Mouse (Mus musculus): Measurements from ENCODE around the gene Tmem8.

The Tmem8 gene

DNA sequence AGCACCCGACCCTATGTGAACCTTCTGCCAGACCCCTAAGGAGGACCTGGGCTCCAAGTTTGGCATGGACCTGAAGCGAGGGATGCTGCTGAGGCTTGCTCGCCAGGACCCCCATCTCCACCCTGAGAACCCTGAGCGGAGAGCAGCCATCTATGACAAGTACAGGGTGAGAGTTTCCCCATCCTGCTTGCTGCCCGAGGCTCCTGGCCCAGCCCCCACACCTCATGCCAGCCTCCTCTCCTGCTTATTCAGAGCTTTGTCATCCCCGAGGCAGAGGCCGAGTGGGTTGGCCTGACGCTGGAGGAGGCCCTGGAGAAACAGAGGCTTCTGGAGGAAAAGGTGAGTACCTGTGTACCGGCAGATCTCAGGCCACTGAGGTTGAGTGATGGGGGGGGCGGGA, 12.1 kb downstream of the Tmem8 start:
- H3K4me3 ChIP-seq (replicated peaks; ENCODE audit: low read length) = peak overlapping the region; percentile 43; the same call in 1 of the 2 replicates
- H3K4me1 ChIP-seq (replicated peaks; ENCODE audit: low read depth, low read length) = peaks cover 53% of the 10 kb centered on the region

DNA sequence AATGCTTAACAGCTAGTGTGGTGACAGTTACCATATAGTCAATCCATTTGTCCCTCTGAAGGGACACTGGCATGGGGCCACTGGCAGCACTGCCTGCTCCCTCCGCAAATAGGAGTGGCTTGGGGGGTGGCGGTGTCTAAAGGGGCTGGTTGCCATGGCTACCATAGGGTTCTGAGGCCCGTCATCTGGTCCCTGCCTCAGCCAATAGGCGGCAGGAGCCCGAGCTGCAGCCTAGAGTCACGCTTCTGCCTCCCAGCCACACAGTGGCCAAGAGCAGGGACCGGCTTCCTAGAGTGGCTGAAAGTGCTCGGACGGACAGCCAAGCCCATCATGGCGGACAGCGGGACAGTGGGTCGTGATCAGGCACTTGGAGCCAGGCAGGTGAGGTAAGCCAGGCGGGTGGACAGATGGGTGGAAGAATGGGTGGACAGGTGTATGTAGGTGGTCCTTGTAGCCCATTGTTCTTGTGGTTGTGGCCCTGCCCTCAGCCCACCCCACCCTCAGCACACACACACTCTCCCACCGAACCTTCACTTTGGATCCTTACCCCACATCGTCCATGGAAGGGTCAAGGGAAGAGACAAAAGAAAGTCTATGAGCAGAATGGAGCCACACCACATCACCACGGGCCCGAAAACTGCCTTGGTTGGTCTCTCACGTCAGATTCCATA, 18.1 kb downstream of the Tmem8 start:
- TF ChIP-seq NANOG (IDR thresholded peaks at IDR 0.05; ENCODE audit: borderline replicate concordance, low read length) = no peak
- TF ChIP-seq CTCF (conservative IDR thresholded peaks at IDR 0.05; ENCODE audit: low read length) = no peak
- TF ChIP-seq POU5F1 (IDR thresholded peaks at IDR 0.05; ENCODE audit: borderline replicate concordance, low read length) = no peak
- Histone ChIP-seq H3K9me3 (ENCODE audit: low read length) (no peaks in the 10 kb centered on the region), H3K27me3 (ENCODE audit: insufficient read depth, low read length) (no peaks in the 10 kb centered on the region)

More for the DNA sequence above, 12.1 kb downstream of the Tmem8 start:
- peaks cover 85% of the 10 kb centered on the region for H3K36me3 ChIP-seq (ENCODE audit: insufficient read depth, low read length)
- no peaks in the 10 kb centered on the region for H3K9me3 ChIP-seq (ENCODE audit: low read length)
- TF ChIP-seq POU5F1 (IDR thresholded peaks at IDR 0.05; ENCODE audit: borderline replicate concordance, low read length) (no peak), NANOG (IDR thresholded peaks at IDR 0.05; ENCODE audit: borderline replicate concordance, low read length) (no peak), CTCF (conservative IDR thresholded peaks at IDR 0.05; ENCODE audit: low read length) (no peak)
- no peaks in the 10 kb centered on the region for H3K27me3 ChIP-seq (ENCODE audit: insufficient read depth, low read length)

DNA sequence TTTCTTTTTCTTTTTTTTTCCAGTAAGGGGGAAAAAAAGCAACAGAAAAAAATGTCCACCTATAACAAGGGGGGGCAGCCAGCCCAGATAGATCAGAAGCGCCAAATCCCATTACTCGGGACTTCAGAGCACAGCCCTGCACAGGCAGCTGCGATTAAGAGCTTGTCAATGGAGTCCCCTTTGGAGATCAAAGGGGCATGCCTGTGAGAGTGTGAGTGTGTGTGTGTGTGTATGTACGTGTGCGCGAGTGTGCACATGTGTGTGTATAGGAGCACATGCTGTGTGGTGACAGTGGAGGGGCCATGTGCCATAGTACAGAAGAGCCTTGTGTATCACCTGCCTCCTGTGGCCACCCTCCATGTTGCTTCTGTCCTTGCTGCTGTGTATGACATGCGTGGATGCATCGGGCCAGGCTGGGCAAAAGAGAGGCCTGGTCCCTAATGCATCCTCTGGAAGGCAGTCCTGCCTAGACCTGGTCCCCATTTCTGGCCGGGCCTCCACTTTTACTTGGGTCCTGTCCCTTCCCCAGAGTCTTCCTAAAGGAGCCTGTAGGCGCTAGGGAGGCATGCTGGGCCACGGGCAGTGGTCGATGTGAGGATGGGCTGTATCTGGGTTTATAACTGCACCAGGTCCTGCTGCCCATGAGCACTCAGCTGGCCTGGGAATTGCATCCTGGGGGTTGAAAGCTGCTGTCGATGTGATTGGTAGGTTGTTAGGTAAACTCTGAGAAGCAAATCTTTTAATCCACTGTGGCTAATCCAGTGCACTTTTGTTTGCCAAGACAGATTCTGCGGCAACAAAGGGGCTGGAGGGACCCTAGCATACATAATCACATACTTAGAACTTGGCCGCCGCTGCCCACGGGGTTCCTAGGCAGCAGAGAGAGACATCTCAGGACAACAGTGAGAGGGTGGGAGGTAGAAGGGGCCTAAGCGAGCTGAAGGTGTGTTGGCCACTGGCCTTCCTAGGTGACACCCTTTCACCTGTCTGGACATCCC, 19.1 kb downstream of the Tmem8 start:
- H3K27me3 ChIP-seq (ENCODE audit: insufficient read depth, low read length) = no peaks in the 10 kb centered on the region
- H3K4me1 ChIP-seq (replicated peaks; ENCODE audit: low read depth, low read length) = peaks cover 34% of the 10 kb centered on the region
- H3K9me3 ChIP-seq (ENCODE audit: low read length) = no peaks in the 10 kb centered on the region
- H3K4me3 ChIP-seq (replicated peaks; ENCODE audit: low read length) = peak overlapping the region; percentile 65
- TF ChIP-seq CTCF (conservative IDR thresholded peaks at IDR 0.05; ENCODE audit: low read length) (no peak), POU5F1 (IDR thresholded peaks at IDR 0.05; ENCODE audit: borderline replicate concordance, low read length) (no peak), NANOG (IDR thresholded peaks at IDR 0.05; ENCODE audit: borderline replicate concordance, low read length) (no peak)
- peaks cover 71% of the 10 kb centered on the region for H3K36me3 ChIP-seq (ENCODE audit: insufficient read depth, low read length)

More for the DNA sequence above, 18.1 kb downstream of the Tmem8 start:
- H3K4me1 ChIP-seq (replicated peaks; ENCODE audit: low read depth, low read length) = peaks cover 41% of the 10 kb centered on the region
- H3K4me3 ChIP-seq (replicated peaks; ENCODE audit: low read length) = peak overlapping the region; percentile 65
- peaks cover 80% of the 10 kb centered on the region for H3K36me3 ChIP-seq (ENCODE audit: insufficient read depth, low read length)

DNA sequence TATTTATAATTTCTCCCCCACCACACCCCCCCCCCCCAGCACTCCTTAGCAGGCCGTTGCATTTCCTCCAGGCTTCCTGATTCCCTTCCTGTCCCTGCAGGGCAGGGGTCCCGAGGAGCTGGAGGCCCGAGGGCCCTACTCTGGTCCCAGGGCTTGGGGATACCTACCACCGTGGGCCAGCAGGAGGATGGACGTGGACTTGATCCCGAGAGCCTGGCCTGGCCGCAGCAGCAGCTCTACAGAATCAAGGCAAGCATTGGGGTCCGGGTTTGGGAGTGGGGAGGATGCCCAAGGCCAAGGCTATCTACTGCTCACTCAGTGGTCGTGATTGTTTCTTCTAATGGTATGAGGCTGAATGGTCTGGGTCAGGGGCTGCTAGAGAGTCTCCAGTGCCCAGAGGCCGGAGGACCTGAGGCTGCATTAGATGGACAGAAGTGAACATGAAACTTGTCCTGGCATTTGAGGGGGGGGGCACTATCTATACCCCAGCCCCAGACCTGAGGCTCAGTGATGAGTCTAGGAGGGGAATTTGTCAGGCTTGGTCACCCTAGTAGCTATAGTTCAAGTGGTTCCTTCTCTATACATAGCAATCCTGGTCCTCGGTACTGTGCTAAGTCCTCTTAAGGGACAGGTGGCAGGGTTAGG, 24.1 kb downstream of the Tmem8 start:
- H3K4me3 ChIP-seq (replicated peaks; ENCODE audit: low read length) = 0 out of 2 replicates have a peak overlapping the region, but pooled peaks have one; percentile 3
- no peaks in the 10 kb centered on the region for H3K9me3 ChIP-seq (ENCODE audit: low read length)
- no peak for TF ChIP-seq CTCF (conservative IDR thresholded peaks at IDR 0.05; ENCODE audit: low read length)
- no peak for TF ChIP-seq POU5F1 (IDR thresholded peaks at IDR 0.05; ENCODE audit: borderline replicate concordance, low read length)
- TF ChIP-seq NANOG (IDR thresholded peaks at IDR 0.05; ENCODE audit: borderline replicate concordance, low read length) = no peak
- peaks cover 43% of the 10 kb centered on the region for H3K4me1 ChIP-seq (replicated peaks; ENCODE audit: low read depth, low read length)
- peaks cover 25% of the 10 kb centered on the region for H3K36me3 ChIP-seq (ENCODE audit: insufficient read depth, low read length)
- H3K27me3 ChIP-seq (ENCODE audit: insufficient read depth, low read length) = no peaks in the 10 kb centered on the region

DNA sequence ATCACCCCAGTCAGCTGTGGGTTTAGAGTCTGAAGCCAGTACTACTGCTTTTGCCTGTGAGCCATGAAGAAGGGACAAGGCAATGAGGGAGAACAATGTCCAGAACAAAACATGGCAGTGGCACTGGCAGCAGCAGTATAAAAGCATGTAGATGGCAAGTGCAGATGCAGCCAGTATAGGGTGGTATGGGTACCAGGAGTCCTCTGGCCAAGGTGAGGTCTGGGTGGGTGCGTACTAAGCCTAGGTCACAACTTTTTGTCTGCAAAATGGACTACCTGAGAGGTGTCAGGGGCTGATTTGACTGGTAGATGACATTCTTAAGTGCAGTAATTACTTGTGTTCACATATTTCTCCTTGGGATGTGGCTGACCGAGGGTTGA, 24.6 kb downstream of the Tmem8 start:
- H3K36me3 ChIP-seq (ENCODE audit: insufficient read depth, low read length) = peaks cover 25% of the 10 kb centered on the region
- H3K4me3 ChIP-seq (replicated peaks; ENCODE audit: low read length) = peak overlapping the region; percentile 91
- H3K27me3 ChIP-seq (ENCODE audit: insufficient read depth, low read length) = no peaks in the 10 kb centered on the region
- H3K9me3 ChIP-seq (ENCODE audit: low read length) = no peaks in the 10 kb centered on the region
- no peak for TF ChIP-seq CTCF (conservative IDR thresholded peaks at IDR 0.05; ENCODE audit: low read length)
- no peak for TF ChIP-seq POU5F1 (IDR thresholded peaks at IDR 0.05; ENCODE audit: borderline replicate concordance, low read length)
- TF ChIP-seq NANOG (IDR thresholded peaks at IDR 0.05; ENCODE audit: borderline replicate concordance, low read length) = no peak
- peaks cover 43% of the 10 kb centered on the region for H3K4me1 ChIP-seq (replicated peaks; ENCODE audit: low read depth, low read length)

DNA sequence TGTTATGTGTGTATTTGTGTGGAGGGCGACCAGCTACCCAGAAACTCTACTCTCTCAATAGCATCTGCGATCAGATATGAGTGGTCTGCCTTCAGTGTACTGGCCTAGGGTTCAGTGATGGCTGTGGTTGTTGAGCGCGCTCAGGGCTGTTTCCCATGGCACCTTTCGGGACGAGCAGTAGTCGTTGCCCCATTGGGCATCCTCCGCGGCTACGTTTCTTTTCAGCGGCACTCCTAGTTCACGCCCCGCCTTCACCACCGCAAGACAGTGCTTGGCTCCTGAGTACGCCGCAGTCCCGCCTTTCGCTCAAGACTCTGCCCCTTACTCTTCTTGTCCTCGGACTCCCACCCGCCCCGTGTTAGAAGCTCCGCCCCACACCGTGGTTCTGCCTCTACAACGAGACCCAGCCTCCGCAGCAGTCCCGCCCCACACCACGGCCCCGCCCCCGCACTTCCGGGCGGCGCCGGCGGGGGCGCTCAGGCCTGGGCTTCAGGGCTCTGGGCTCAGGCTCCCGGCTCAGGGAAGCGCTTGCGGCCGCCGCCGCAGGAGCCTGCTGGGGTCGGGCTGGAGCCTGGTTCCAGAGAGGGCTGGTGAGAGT, 25.2 kb downstream of the Tmem8 start, which contains the start of gene Axin1:
Gene Axin1, plus strand, starts transcription at position 450 of the 598 bp plus-strand sequence.
- peaks cover 27% of the 10 kb centered on the region for H3K36me3 ChIP-seq (ENCODE audit: insufficient read depth, low read length)
- TF ChIP-seq NANOG (IDR thresholded peaks at IDR 0.05; ENCODE audit: borderline replicate concordance, low read length) = no peak
- TF ChIP-seq CTCF (conservative IDR thresholded peaks at IDR 0.05; ENCODE audit: low read length) = no peak
- no peak for TF ChIP-seq POU5F1 (IDR thresholded peaks at IDR 0.05; ENCODE audit: borderline replicate concordance, low read length)
- H3K9me3 ChIP-seq (ENCODE audit: low read length) = no peaks in the 10 kb centered on the region
- H3K27me3 ChIP-seq (ENCODE audit: insufficient read depth, low read length) = no peaks in the 10 kb centered on the region
- H3K4me3 ChIP-seq (replicated peaks; ENCODE audit: low read length) = peak within 1 kb of the TSS; percentile 91
- peaks cover 46% of the 10 kb centered on the region for H3K4me1 ChIP-seq (replicated peaks; ENCODE audit: low read depth, low read length)

DNA sequence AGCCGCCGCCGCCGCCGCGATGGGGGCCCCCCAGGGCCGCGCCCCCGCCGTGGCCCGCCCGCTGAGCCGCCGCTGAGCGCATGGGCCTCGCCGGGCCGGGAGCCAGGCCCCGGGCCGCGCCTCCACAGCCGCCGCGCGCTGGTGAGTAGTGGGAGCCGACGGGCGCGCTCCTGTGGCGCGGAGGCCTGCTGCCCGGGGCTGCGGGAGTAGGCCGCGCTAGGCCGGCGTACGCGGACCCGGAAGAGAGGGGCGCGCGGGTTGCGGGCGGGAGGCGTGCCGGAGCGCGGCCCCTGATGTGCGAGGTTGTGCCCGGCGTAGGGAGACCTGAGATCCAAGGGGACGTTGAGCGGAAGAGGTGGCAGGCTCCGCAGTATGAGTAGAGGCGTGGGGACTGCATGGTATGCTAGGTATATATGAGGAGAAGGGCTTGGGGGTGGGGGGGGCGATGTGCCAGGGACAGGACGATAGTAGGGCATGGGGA, 25.8 kb downstream of the Tmem8 start:
- no peak for TF ChIP-seq NANOG (IDR thresholded peaks at IDR 0.05; ENCODE audit: borderline replicate concordance, low read length)
- no peak for TF ChIP-seq CTCF (conservative IDR thresholded peaks at IDR 0.05; ENCODE audit: low read length)
- TF ChIP-seq POU5F1 (IDR thresholded peaks at IDR 0.05; ENCODE audit: borderline replicate concordance, low read length) = no peak
- Histone ChIP-seq H3K27me3 (ENCODE audit: insufficient read depth, low read length) (no peaks in the 10 kb centered on the region), H3K4me1 (replicated peaks; ENCODE audit: low read depth, low read length) (peaks cover 48% of the 10 kb centered on the region), H3K36me3 (ENCODE audit: insufficient read depth, low read length) (peaks cover 29% of the 10 kb centered on the region), H3K4me3 (replicated peaks; ENCODE audit: low read length) (peak overlapping the region; percentile 91), H3K9me3 (ENCODE audit: low read length) (no peaks in the 10 kb centered on the region)
